Mouse (Mus musculus): Measurements from ENCODE around the gene Cnga4. TPM values are rescaled to one million over a fixed set of nuclear protein-coding genes. Genes with fewer than 3 reads are reported as not detected.
"Not testable (repeated sequence)": the region's sequence is repeated elsewhere in the genome, so short reads cannot be mapped to it uniquely, and the experiment has no call there.

Cnga4 gene
- polyA plus RNA-seq, 1 experiment from 2014 or later, result not detected

GRCm38 (mm10) chr7:105406322-105406721 is 2.0 kb downstream of the Cnga4 start:
- WGBS, result 69% methylated on average over 1 of the region's 1 CpGs
- Histone ChIP-seq H3K4me1 (replicated peaks; ENCODE audit: control insufficient read depth, insufficient read depth, low read length) (no peaks in the 10 kb centered on the region), H3K27ac (no peak overlapping the region), H3K36me3 (replicated peaks; ENCODE audit: control insufficient read depth, insufficient read depth) (no peaks in the 10 kb centered on the region), H3K9me3 (ENCODE audit: control insufficient read depth, low read length) (no peaks in the 10 kb centered on the region), H3K27me3 (ENCODE audit: control insufficient read depth, insufficient read depth, low read length) (no peaks in the 10 kb centered on the region), H3K4me2 (replicated peaks) (no peak overlapping the region), H3K9ac (no peak overlapping the region), H3K4me3 (replicated peaks; ENCODE audit: low read length) (no peak overlapping the region)
- no peak for ATAC-seq (ENCODE audit: low FRiP score)
- DNase-seq (ENCODE audit: low spot score), result no peak

- ATAC-seq (ENCODE audit: low FRiP score), result peak; percentile 51; the same call in 1 of the 2 replicates
- H3K4me3 ChIP-seq (replicated peaks; ENCODE audit: low read length), result not testable (repeated sequence)
Measured at GRCm38 (mm10) chr7:105411874-105412632, 7.7 kb downstream of the Cnga4 start.

GRCm38 (mm10) chr7:105414385-105414784 is 10.0 kb downstream of the Cnga4 start:
- Histone ChIP-seq H3K4me2 (replicated peaks) (no peak overlapping the region), H3K27me3 (ENCODE audit: control insufficient read depth, insufficient read depth, low read length) (no peaks in the 10 kb centered on the region), H3K9me3 (ENCODE audit: control insufficient read depth, low read length) (no peaks in the 10 kb centered on the region), H3K36me3 (replicated peaks; ENCODE audit: control insufficient read depth, insufficient read depth) (no peaks in the 10 kb centered on the region), H3K4me1 (replicated peaks; ENCODE audit: control insufficient read depth, insufficient read depth, low read length) (no peaks in the 10 kb centered on the region), H3K27ac (no peak overlapping the region), H3K4me3 (replicated peaks; ENCODE audit: low read length) (no peak overlapping the region), H3K9ac (no peak overlapping the region)
- WGBS, result 68% methylated on average over 6 of the region's 6 CpGs
- no peak for ATAC-seq (ENCODE audit: low FRiP score)
- DNase-seq (ENCODE audit: low spot score), result no peak

More at GRCm38 (mm10) chr7:105411874-105412632, 7.7 kb downstream of the Cnga4 start:
- H3K27me3 ChIP-seq (ENCODE audit: control insufficient read depth, insufficient read depth, low read length); H3K36me3 ChIP-seq (replicated peaks; ENCODE audit: control insufficient read depth, insufficient read depth); H3K9me3 ChIP-seq (ENCODE audit: control insufficient read depth, low read length); H3K9ac ChIP-seq; H3K4me2 ChIP-seq (replicated peaks); H3K27ac ChIP-seq; H3K4me1 ChIP-seq (replicated peaks; ENCODE audit: control insufficient read depth, insufficient read depth, low read length): not testable (repeated sequence)
- DNase-seq (ENCODE audit: low spot score), result peak; percentile 84
- WGBS, result 56% methylated on average over 8 of the region's 8 CpGs

GRCm38 (mm10) chr7:105416529-105416928 is 12.2 kb downstream of the Cnga4 start:
- ATAC-seq (ENCODE audit: low FRiP score), result no peak
- 95% methylated on average over 7 of the region's 7 CpGs for WGBS

GRCm38 (mm10) chr7:105418106-105418505 is 13.7 kb downstream of the Cnga4 start:
- Histone ChIP-seq H3K27me3 (ENCODE audit: control insufficient read depth, insufficient read depth, low read length) (no peaks in the 10 kb centered on the region), H3K4me1 (replicated peaks; ENCODE audit: control insufficient read depth, insufficient read depth, low read length) (no peaks in the 10 kb centered on the region), H3K36me3 (replicated peaks; ENCODE audit: control insufficient read depth, insufficient read depth) (no peaks in the 10 kb centered on the region), H3K9me3 (ENCODE audit: control insufficient read depth, low read length) (no peaks in the 10 kb centered on the region), H3K9ac (no peak overlapping the region), H3K27ac (no peak overlapping the region), H3K4me2 (replicated peaks) (no peak overlapping the region), H3K4me3 (replicated peaks; ENCODE audit: low read length) (no peak overlapping the region)
- WGBS, result 76% methylated on average over 5 of the region's 5 CpGs
- no peak for DNase-seq (ENCODE audit: low spot score)
- ATAC-seq (ENCODE audit: low FRiP score), result no peak

More at GRCm38 (mm10) chr7:105416529-105416928, 12.2 kb downstream of the Cnga4 start:
- H3K27ac ChIP-seq, result no peak overlapping the region
- no peaks in the 10 kb centered on the region for H3K36me3 ChIP-seq (replicated peaks; ENCODE audit: control insufficient read depth, insufficient read depth)
- no peaks in the 10 kb centered on the region for H3K9me3 ChIP-seq (ENCODE audit: control insufficient read depth, low read length)
- H3K4me1 ChIP-seq (replicated peaks; ENCODE audit: control insufficient read depth, insufficient read depth, low read length), result no peaks in the 10 kb centered on the region
- H3K27me3 ChIP-seq (ENCODE audit: control insufficient read depth, insufficient read depth, low read length), result no peaks in the 10 kb centered on the region
- no peak overlapping the region for H3K9ac ChIP-seq
- no peak for DNase-seq (ENCODE audit: low spot score)
- no peak overlapping the region for H3K4me2 ChIP-seq (replicated peaks)
- no peak overlapping the region for H3K4me3 ChIP-seq (replicated peaks; ENCODE audit: low read length)

GRCm38 (mm10) chr7:105420903-105421302 is 16.5 kb downstream of the Cnga4 start:
- Histone ChIP-seq H3K27me3 (ENCODE audit: control insufficient read depth, insufficient read depth, low read length) (peaks cover 11% of the 10 kb centered on the region), H3K4me3 (replicated peaks; ENCODE audit: low read length) (no peak overlapping the region), H3K36me3 (replicated peaks; ENCODE audit: control insufficient read depth, insufficient read depth) (no peaks in the 10 kb centered on the region), H3K4me1 (replicated peaks; ENCODE audit: control insufficient read depth, insufficient read depth, low read length) (0 out of 2 replicates have a peak, but pooled peaks cover under 1% of the 10 kb centered on the region), H3K27ac (no peak overlapping the region), H3K4me2 (replicated peaks) (no peak overlapping the region), H3K9ac (no peak overlapping the region), H3K9me3 (ENCODE audit: control insufficient read depth, low read length) (no peaks in the 10 kb centered on the region)
- ATAC-seq (ENCODE audit: low FRiP score), result no peak
- WGBS, result 74% methylated on average over 2 of the region's 2 CpGs
- DNase-seq (ENCODE audit: low spot score), result no peak

GRCm38 (mm10) chr7:105424368-105424767 is 20.0 kb downstream of the Cnga4 start:
- 41% methylated on average over 5 of the region's 5 CpGs for WGBS
- no peak overlapping the region for H3K9ac ChIP-seq
- peaks cover 4% of the 10 kb centered on the region; the same call in 1 of the 2 replicates for H3K4me1 ChIP-seq (replicated peaks; ENCODE audit: control insufficient read depth, insufficient read depth, low read length)
- ATAC-seq (ENCODE audit: low FRiP score) (no peak), DNase-seq (ENCODE audit: low spot score) (no peak)
- no peak overlapping the region for H3K27ac ChIP-seq
- H3K4me3 ChIP-seq (replicated peaks; ENCODE audit: low read length), result no peak overlapping the region
- H3K36me3 ChIP-seq (replicated peaks; ENCODE audit: control insufficient read depth, insufficient read depth), result no peaks in the 10 kb centered on the region
- no peak overlapping the region for H3K4me2 ChIP-seq (replicated peaks)
- H3K27me3 ChIP-seq (ENCODE audit: control insufficient read depth, insufficient read depth, low read length), result peaks cover 19% of the 10 kb centered on the region
- no peaks in the 10 kb centered on the region for H3K9me3 ChIP-seq (ENCODE audit: control insufficient read depth, low read length)

- Histone ChIP-seq H3K9me3 (ENCODE audit: control insufficient read depth, low read length) (no peaks in the 10 kb centered on the region), H3K4me1 (replicated peaks; ENCODE audit: control insufficient read depth, insufficient read depth, low read length) (peaks cover 4% of the 10 kb centered on the region; the same call in 1 of the 2 replicates), H3K4me3 (replicated peaks; ENCODE audit: low read length) (peak within 1 kb of the TSS; percentile 62), H3K4me2 (replicated peaks) (peak within 1 kb of the TSS; percentile 90), H3K36me3 (replicated peaks; ENCODE audit: control insufficient read depth, insufficient read depth) (no peaks in the 10 kb centered on the region), H3K27ac (no peak within 1 kb of the TSS), H3K9ac (peak within 1 kb of the TSS; percentile 69), H3K27me3 (ENCODE audit: control insufficient read depth, insufficient read depth, low read length) (peaks cover 19% of the 10 kb centered on the region)
- WGBS, result 2% methylated on average over 31 of the region's 31 CpGs
- ATAC-seq (ENCODE audit: low FRiP score) (peak; percentile 82), DNase-seq (ENCODE audit: low spot score) (peak; percentile 50)
Measured at GRCm38 (mm10) chr7:105425424-105426043, 21.2 kb downstream of the Cnga4 start, which contains the start of gene Cckbr. Gene Cckbr (plus strand): TSS chr7:105425731.

GRCm38 (mm10) chr7:105426051-105426450 is 21.7 kb downstream of the Cnga4 start:
- Histone ChIP-seq H3K36me3 (replicated peaks; ENCODE audit: control insufficient read depth, insufficient read depth) (no peaks in the 10 kb centered on the region), H3K4me2 (replicated peaks) (peak overlapping the region; percentile 90), H3K27ac (no peak overlapping the region), H3K4me3 (replicated peaks; ENCODE audit: low read length) (peak overlapping the region; percentile 62), H3K9me3 (ENCODE audit: control insufficient read depth, low read length) (no peaks in the 10 kb centered on the region), H3K9ac (peak overlapping the region; percentile 69), H3K27me3 (ENCODE audit: control insufficient read depth, insufficient read depth, low read length) (peaks cover 19% of the 10 kb centered on the region), H3K4me1 (replicated peaks; ENCODE audit: control insufficient read depth, insufficient read depth, low read length) (peaks cover 4% of the 10 kb centered on the region; the same call in 1 of the 2 replicates)
- 0% methylated on average over 11 of the region's 11 CpGs for WGBS
- DNase-seq (ENCODE audit: low spot score) (no peak), ATAC-seq (ENCODE audit: low FRiP score) (peak; percentile 54)
